Mouse (Mus musculus) MEL (cell line): Measurements from ENCODE around the gene Rab4b. TPM values are rescaled to one million over a fixed set of nuclear protein-coding genes. Genes with fewer than 3 reads are reported as not detected.

ENCODE experiments used
- DNase-seq: peaks from one replicate; pipeline ENCODE4 v3.0.0; 2011; ENCODE audit warnings: low read depth, low spot score
- H3K27ac ChIP-seq: 2 replicates; pipeline ENCODE4 v1.5.1; 2012; ENCODE audit warnings: low read depth, mild to moderate bottlenecking, control low read depth, low read length, moderate library complexity; ENCODE audit not compliant: control insufficient read depth
- H3K27me3 ChIP-seq, 2 experiments: fragments of 150-350 bp in 1 of 2; sonication (generic) in 1 of 2; 2 replicates each; pipeline ENCODE4 v1.6.1; 2012; ENCODE audit warnings: low read length in 2 of 2, mild to moderate bottlenecking in 2 of 2, improper control_type of control experiment in 1 of 2, moderate library complexity in 1 of 2; ENCODE audit not compliant: insufficient read depth in 2 of 2, control insufficient read depth in 1 of 2
- H3K36me3 ChIP-seq, 2 experiments: 2 replicates each; pipeline ENCODE4 v1.6.1; 2012 to 2014; ENCODE audit warnings: low read length in 2 of 2, improper control_type of control experiment in 1 of 2, inconsistent platforms in 1 of 2, mild to moderate bottlenecking in 1 of 2; ENCODE audit not compliant: insufficient read depth in 2 of 2, control insufficient read depth in 1 of 2
- H3K4me1 ChIP-seq, 2 experiments: fragments of 150-350 bp in 1 of 2; sonication (generic) in 1 of 2; 2 replicates each; pipeline ENCODE4 v1.6.1; 2012; ENCODE audit warnings: low read length in 2 of 2, improper control_type of control experiment in 1 of 2, mild to moderate bottlenecking in 1 of 2; ENCODE audit not compliant: insufficient read depth in 2 of 2, control insufficient read depth in 1 of 2
- H3K4me3 ChIP-seq, 2 experiments: fragments of 150-350 bp in 1 of 2; sonication (generic) in 1 of 2; 2 replicates each; pipeline ENCODE4 v1.5.1; 2012; ENCODE audit warnings: low read depth in 2 of 2, low read length in 2 of 2, mild to moderate bottlenecking in 2 of 2, moderate library complexity in 2 of 2, control low read depth in 1 of 2, improper control_type of control experiment in 1 of 2; ENCODE audit not compliant: control insufficient read depth in 1 of 2, insufficient read depth in 1 of 2
- H3K79me2 ChIP-seq: 2 replicates; pipeline ENCODE4 v1.6.1; 2012; ENCODE audit warnings: mild to moderate bottlenecking, low read length, moderate library complexity; ENCODE audit not compliant: control insufficient read depth, poor library complexity, insufficient read depth
- H3K9ac ChIP-seq: 2 replicates; pipeline ENCODE4 v1.6.1; 2012; ENCODE audit warnings: low read depth, mild to moderate bottlenecking, control low read depth, low read length, moderate library complexity; ENCODE audit not compliant: control insufficient read depth, poor library complexity, severe bottlenecking
- H3K9me3 ChIP-seq: fragments of 150-350 bp; sonication (generic); replicated peaks from 2 replicates; pipeline ENCODE4 v1.6.1; 2012; ENCODE audit warnings: mild to moderate bottlenecking, low read length, improper control_type of control experiment, moderate library complexity; ENCODE audit not compliant: insufficient read depth
- CHD1 ChIP-seq: IDR thresholded peaks from 2 replicates; pipeline ENCODE4 v1.6.1; 2012; ENCODE audit warnings: low read depth, mild to moderate bottlenecking, inconsistent platforms, low read length, improper control_type of control experiment
- CTCF ChIP-seq, 3 experiments: IDR thresholded peaks in 2 of 3; conservative IDR thresholded peaks in 1 of 3; 2 replicates each; pipeline ENCODE4 v1.5.1; 2011 to 2012; ENCODE audit warnings: low read length in 3 of 3, low read depth in 2 of 3, mild to moderate bottlenecking in 2 of 3, improper control_type of control experiment in 1 of 3, inconsistent platforms in 1 of 3, mixed read lengths in 1 of 3, moderate library complexity in 1 of 3; ENCODE audit not compliant: control insufficient read depth in 1 of 3, insufficient read depth in 1 of 3, poor library complexity in 1 of 3, severe bottlenecking in 1 of 3
- ETS1 ChIP-seq: IDR thresholded peaks from 2 replicates; pipeline ENCODE4 v1.6.1; 2012; ENCODE audit warnings: low read depth, mild to moderate bottlenecking, inconsistent platforms, low read length, improper control_type of control experiment, moderate library complexity
- GABPA ChIP-seq: IDR thresholded peaks from 2 replicates; pipeline ENCODE4 v1.6.1; 2012; ENCODE audit warnings: low read depth, mild to moderate bottlenecking, inconsistent platforms, low read length, improper control_type of control experiment, moderate library complexity
- GATA1 ChIP-seq: IDR thresholded peaks from 2 replicates; pipeline ENCODE4 v1.6.1; 2011; ENCODE audit warnings: low read depth, low read length, improper control_type of control experiment
- HCFC1 ChIP-seq: IDR thresholded peaks from 2 replicates; pipeline ENCODE4 v1.6.1; 2012; ENCODE audit warnings: low read depth, mild to moderate bottlenecking, inconsistent platforms, low read length, improper control_type of control experiment, moderate library complexity
- MAFK ChIP-seq: IDR thresholded peaks from 2 replicates; pipeline ENCODE4 v1.6.1; 2011; ENCODE audit warnings: low read depth, mild to moderate bottlenecking, low read length, improper control_type of control experiment, borderline replicate concordance
- MAX ChIP-seq: IDR thresholded peaks from 2 replicates; pipeline ENCODE4 v1.6.1; 2011; ENCODE audit warnings: low read length, improper control_type of control experiment
- MAZ ChIP-seq: IDR thresholded peaks from 2 replicates; pipeline ENCODE4 v1.6.1; 2012; ENCODE audit warnings: low read depth, mild to moderate bottlenecking, inconsistent platforms, low read length, improper control_type of control experiment
- MEF2A ChIP-seq: IDR thresholded peaks from 2 replicates; pipeline ENCODE4 v1.6.1; 2014; ENCODE audit warnings: low read depth, mild to moderate bottlenecking, inconsistent platforms, low read length, improper control_type of control experiment; ENCODE audit not compliant: poor library complexity, insufficient replicate concordance, severe bottlenecking; ENCODE audit errors: extremely low read depth
- MXI1 ChIP-seq: IDR thresholded peaks from 2 replicates; pipeline ENCODE4 v1.6.1; 2011; ENCODE audit warnings: mild to moderate bottlenecking, low read depth, low read length, improper control_type of control experiment
- MYB ChIP-seq: IDR thresholded peaks from 2 replicates; pipeline ENCODE4 v1.6.1; 2011; ENCODE audit warnings: mild to moderate bottlenecking, low read depth, low read length, improper control_type of control experiment
- MYC ChIP-seq: IDR thresholded peaks from 2 replicates; pipeline ENCODE4 v1.6.1; 2011; ENCODE audit warnings: low read depth, mild to moderate bottlenecking, low read length, improper control_type of control experiment, moderate library complexity
- NRF1 ChIP-seq: IDR thresholded peaks from 2 replicates; pipeline ENCODE4 v1.6.1; 2014; ENCODE audit warnings: low read depth, mild to moderate bottlenecking, inconsistent platforms, low read length, improper control_type of control experiment, moderate library complexity; ENCODE audit not compliant: poor library complexity, insufficient read depth, severe bottlenecking
- POLR2A ChIP-seq, 2 experiments: IDR thresholded peaks; 2 replicates each; pipeline ENCODE4 v1.6.1; 2011 to 2012; ENCODE audit warnings: low read length in 2 of 2, mild to moderate bottlenecking in 2 of 2, control low read depth in 1 of 2, improper control_type of control experiment in 1 of 2, low read depth in 1 of 2, moderate library complexity in 1 of 2; ENCODE audit not compliant: control insufficient read depth in 1 of 2, insufficient read depth in 1 of 2, poor library complexity in 1 of 2
- POLR2AphosphoS2 ChIP-seq: IDR thresholded peaks from 2 replicates; pipeline ENCODE4 v1.6.1; 2011; ENCODE audit warnings: low read length, improper control_type of control experiment
- RAD21 ChIP-seq: IDR thresholded peaks from 2 replicates; pipeline ENCODE4 v1.6.1; 2011; ENCODE audit warnings: mild to moderate bottlenecking, low read depth, low read length, improper control_type of control experiment
- SIN3A ChIP-seq: IDR thresholded peaks from 2 replicates; pipeline ENCODE4 v1.6.1; 2012; ENCODE audit warnings: low read length, improper control_type of control experiment, inconsistent platforms
- SMC3 ChIP-seq: IDR thresholded peaks from 2 replicates; pipeline ENCODE4 v1.6.1; 2011; ENCODE audit warnings: low read depth, low read length, improper control_type of control experiment
- TAL1 ChIP-seq: IDR thresholded peaks from 2 replicates; pipeline ENCODE4 v1.6.1; 2012; ENCODE audit warnings: mild to moderate bottlenecking, inconsistent platforms, low read length, moderate library complexity, mixed read lengths
- USF1 ChIP-seq: IDR thresholded peaks from 2 replicates; pipeline ENCODE4 v1.6.1; 2014; ENCODE audit warnings: low read depth, mild to moderate bottlenecking, inconsistent platforms, low read length, improper control_type of control experiment, moderate library complexity
- USF2 ChIP-seq, 2 experiments: IDR thresholded peaks; 2 replicates each; pipeline ENCODE4 v1.6.1; 2011 to 2012; ENCODE audit warnings: improper control_type of control experiment in 2 of 2, low read length in 2 of 2, borderline replicate concordance in 1 of 2, inconsistent platforms in 1 of 2, low read depth in 1 of 2, mild to moderate bottlenecking in 1 of 2; ENCODE audit not compliant: insufficient read depth in 1 of 2
- ZC3H11A ChIP-seq: IDR thresholded peaks from 2 replicates; pipeline ENCODE4 v1.6.1; 2012; ENCODE audit warnings: low read depth, mild to moderate bottlenecking, inconsistent platforms, low read length, improper control_type of control experiment
- polyA plus RNA-seq, 2 experiments: library from polyadenylated mRNA; stranded (reverse) in 1 of 2; unstranded in 1 of 2; fragments of >175 nt in 1 of 2; fragments of >200 nt in 1 of 2; gene quantifications; 2 replicates each; pipeline versions ENCODE4 v1.2.1 to v1.2.4; 2012; ENCODE audit warnings: low replicate concordance in 2 of 2, low read depth in 1 of 2; ENCODE audit not compliant: insufficient read length in 2 of 2, insufficient read depth in 1 of 2, missing spikeins in 1 of 2
- total RNA-seq: library from RNA; depleted of rRNA; stranded (reverse); fragments of 300-350 nt; gene quantifications from 2 replicates; pipeline ENCODE4 v1.2.3, GENCODE M21; 2012

Gene Rab4b
- total and polyA plus RNA-seq, 3 experiments: 6.7 to 32.6 TPM; not detected in 1

GRCm38 (mm10) chr7:27161744-27162143, 17.0 kb downstream of the Rab4b start:
- no peak overlapping the region for H3K27ac ChIP-seq

DNA sequence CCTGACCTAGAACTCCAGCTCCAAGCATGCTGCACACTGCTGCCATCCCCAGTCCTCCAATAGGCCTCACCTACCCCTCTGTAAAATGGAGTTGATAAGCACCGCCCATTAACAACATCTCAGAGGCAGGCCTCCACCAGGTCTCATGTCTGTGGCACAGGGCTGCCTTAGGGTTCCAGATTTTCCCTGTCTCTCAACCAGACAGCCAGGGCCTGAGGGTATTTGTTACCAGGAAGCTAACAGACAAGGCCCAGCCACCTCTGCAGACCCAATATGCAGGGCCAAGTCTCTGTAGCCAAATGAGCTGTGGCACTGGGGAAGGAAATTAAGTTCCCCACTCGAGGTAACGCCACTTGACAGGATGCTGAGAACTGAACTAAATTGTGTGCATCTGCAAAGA, 17.8 kb downstream of the Rab4b start:
- Histone ChIP-seq H3K4me3 (no peak overlapping the region), H3K9me3 (no peaks in the 10 kb centered on the region), H3K27ac (no peak overlapping the region), H3K27me3 (no peaks in the 10 kb centered on the region), H3K9ac (no peak overlapping the region), H3K4me1 (no peaks in the 10 kb centered on the region), H3K36me3 (peaks cover 0 to 2% of the 10 kb centered on the region in 2 experiments; a peak in 1 of 4 replicates), H3K79me2 (peaks cover 7% of the 10 kb centered on the region)
- TF ChIP-seq SMC3 (no peak), MEF2A (no peak), POLR2AphosphoS2 (no peak), POLR2A (IDR thresholded peaks at IDR 0.05; ENCODE audit: control insufficient read depth in 1 of 2, insufficient read depth in 1 of 2, low read depth in 1 of 2, low read length in 2 of 2, poor library complexity in 1 of 2) (0 out of 4 replicates have a peak, but pooled peaks of 1 of the 2 experiments have one; percentile 13), USF2 (IDR thresholded peaks at IDR 0.05; ENCODE audit: borderline replicate concordance in 1 of 2, insufficient read depth in 1 of 2, low read depth in 1 of 2, low read length in 2 of 2) (no peak)
- DNase-seq: no peak

More at GRCm38 (mm10) chr7:27161744-27162143, 17.0 kb downstream of the Rab4b start:
- TF ChIP-seq MYC (no peak), CHD1 (no peak), MXI1 (no peak), MAFK (no peak), USF1 (no peak)
- Histone ChIP-seq H3K9ac (no peak overlapping the region), H3K9me3 (no peaks in the 10 kb centered on the region), H3K4me3 (no peak overlapping the region), H3K36me3 (peaks cover 0 to 2% of the 10 kb centered on the region in 2 experiments; a peak in 1 of 4 replicates), H3K79me2 (peaks cover 11% of the 10 kb centered on the region), H3K27me3 (no peaks in the 10 kb centered on the region), H3K4me1 (no peaks in the 10 kb centered on the region)
- no peak for DNase-seq

- Histone ChIP-seq H3K9me3 (no peaks in the 10 kb centered on the region), H3K27ac (no peak overlapping the region), H3K79me2 (peaks cover 1% of the 10 kb centered on the region; the same call in 1 of the 2 replicates), H3K4me1 (no peaks in the 10 kb centered on the region), H3K9ac (no peak overlapping the region), H3K4me3 (no peak overlapping the region), H3K36me3 (no peaks in the 10 kb centered on the region), H3K27me3 (no peaks in the 10 kb centered on the region)
- peak; percentile 84 for DNase-seq
- peak; percentile 90 to 93 (median 90) for TF ChIP-seq CTCF (IDR thresholded peaks at IDR 0.05 in 2 of 3, conservative IDR thresholded peaks at IDR 0.05 in 1 of 3; ENCODE audit: control insufficient read depth in 1 of 3, insufficient read depth in 1 of 3, low read depth in 2 of 3, low read length in 3 of 3, poor library complexity in 1 of 3, severe bottlenecking in 1 of 3)
- TF ChIP-seq POLR2AphosphoS2: 0 out of 2 replicates have a peak, but pooled peaks have one; percentile 39
- no peak for TF ChIP-seq GATA1
- TF ChIP-seq ETS1: no peak
- no peak for TF ChIP-seq TAL1
- TF ChIP-seq MAX: no peak
- no peak for TF ChIP-seq CHD1
- TF ChIP-seq MEF2A: no peak
- TF ChIP-seq MXI1: no peak
- peak; percentile 30; the same call in 1 of the 2 replicates for TF ChIP-seq HCFC1
- peak; percentile 74 for TF ChIP-seq SIN3A
- peak; percentile 59 for TF ChIP-seq RAD21
- TF ChIP-seq MAZ: 0 out of 2 replicates have a peak, but pooled peaks have one; percentile 34
- peak; percentile 69; the same call in 1 of the 2 replicates for TF ChIP-seq MYC
- TF ChIP-seq USF2 (IDR thresholded peaks at IDR 0.05; ENCODE audit: borderline replicate concordance in 1 of 2, insufficient read depth in 1 of 2, low read depth in 1 of 2, low read length in 2 of 2): no peak
- no peak for TF ChIP-seq MYB
- no peak for TF ChIP-seq NRF1
- peak; percentile 85 for TF ChIP-seq SMC3
- TF ChIP-seq GABPA: no peak
- TF ChIP-seq ZC3H11A: peak; percentile 39; the same call in 1 of the 2 replicates
- no peak for TF ChIP-seq POLR2A (IDR thresholded peaks at IDR 0.05; ENCODE audit: control insufficient read depth in 1 of 2, insufficient read depth in 1 of 2, low read depth in 1 of 2, low read length in 2 of 2, poor library complexity in 1 of 2)
- TF ChIP-seq USF1: no peak
Measured at GRCm38 (mm10) chr7:27159882-27160281, 18.8 kb downstream of the Rab4b start.
